Mouse (Mus musculus) embryonic facial prominence, embryonic 11.5 days (tissue): ENCODE measurements around the gene Sh3kbp1. TPM values are rescaled to one million over a fixed set of nuclear protein-coding genes. Genes with fewer than 3 reads are reported as not detected.
"Not testable (repeated sequence)": the region's sequence is repeated elsewhere in the genome, so short reads cannot be mapped to it uniquely, and the experiment has no call there.

Experiments used
- ATAC-seq: fragments of 200-750 bp; cut with Nextera tagmentation; replicated peaks from 2 replicates; pipeline ENCODE4 v1.8.0; 2017; ENCODE audit warnings: low read depth; ENCODE audit not compliant: insufficient number of reproducible peaks, low FRiP score, low TSS enrichment
- DNase-seq: peaks from one replicate; pipeline ENCODE4 v3.0.0-alpha.2; 2015; ENCODE audit warnings: low spot score
- H3K27ac ChIP-seq: fragments of 300-500 bp; sonication (generic); replicated peaks from 2 replicates; pipeline ENCODE4 v1.5.1; 2014; ENCODE audit warnings: mild to moderate bottlenecking, low read depth, low read length, control low read depth
- H3K27me3 ChIP-seq: fragments of 300-500 bp; sonication (generic); 2 replicates; pipeline ENCODE4 v1.6.1; 2014; ENCODE audit warnings: mild to moderate bottlenecking, low read length, moderate library complexity, mixed read lengths; ENCODE audit not compliant: control insufficient read depth, insufficient read depth
- H3K36me3 ChIP-seq: fragments of 300-500 bp; sonication (generic); replicated peaks from 2 replicates; pipeline ENCODE4 v1.6.1; 2014; ENCODE audit warnings: low read depth, mild to moderate bottlenecking, low read length, moderate library complexity, mixed read lengths; ENCODE audit not compliant: control insufficient read depth, insufficient read depth
- H3K4me1 ChIP-seq: fragments of 300-500 bp; sonication (generic); 2 replicates; pipeline ENCODE4 v1.6.1; 2014; ENCODE audit warnings: low read length, mixed read lengths; ENCODE audit not compliant: control insufficient read depth, insufficient read depth
- H3K4me2 ChIP-seq: fragments of 300-500 bp; sonication (generic); 2 replicates; pipeline ENCODE4 v1.6.1; 2014; ENCODE audit warnings: low read depth, mild to moderate bottlenecking, control low read depth, low read length, moderate library complexity
- H3K4me3 ChIP-seq: fragments of 300-500 bp; sonication (generic); 2 replicates; pipeline ENCODE4 v1.5.1; 2014; ENCODE audit warnings: low read depth, low read length, control low read depth
- H3K9ac ChIP-seq: fragments of 300-500 bp; sonication (generic); replicated peaks from 2 replicates; pipeline ENCODE4 v1.6.1; 2014; ENCODE audit warnings: mild to moderate bottlenecking, control low read depth, low read length
- H3K9me3 ChIP-seq: fragments of 300-500 bp; sonication (generic); replicated peaks from 2 replicates; pipeline ENCODE4 v1.6.1; 2016; ENCODE audit warnings: mild to moderate bottlenecking, low read length, inconsistent platforms, mixed read lengths; ENCODE audit not compliant: control insufficient read depth
- WGBS: fragments of 180-500 bp; shearing (Covaris S2); extraction: QIAGEN DNeasy Blood & Tissue Kit; methylation state at CpG from one replicate; pipeline ENCODE4 v1.1.7; 2014; 5-methylcytosine and 5-hydroxymethylcytosine counted together
- polyA plus RNA-seq: library from polyadenylated mRNA; unstranded; fragments of >200 nt; fragmentation: Nextera tagmentation; extraction: Ambion mirVana; gene quantifications from 2 replicates; pipeline ENCODE4 v1.2.1, GENCODE M21; 2014

The Sh3kbp1 gene
- 35.1 and 36.0 TPM in 2 replicates for polyA plus RNA-seq

DNA sequence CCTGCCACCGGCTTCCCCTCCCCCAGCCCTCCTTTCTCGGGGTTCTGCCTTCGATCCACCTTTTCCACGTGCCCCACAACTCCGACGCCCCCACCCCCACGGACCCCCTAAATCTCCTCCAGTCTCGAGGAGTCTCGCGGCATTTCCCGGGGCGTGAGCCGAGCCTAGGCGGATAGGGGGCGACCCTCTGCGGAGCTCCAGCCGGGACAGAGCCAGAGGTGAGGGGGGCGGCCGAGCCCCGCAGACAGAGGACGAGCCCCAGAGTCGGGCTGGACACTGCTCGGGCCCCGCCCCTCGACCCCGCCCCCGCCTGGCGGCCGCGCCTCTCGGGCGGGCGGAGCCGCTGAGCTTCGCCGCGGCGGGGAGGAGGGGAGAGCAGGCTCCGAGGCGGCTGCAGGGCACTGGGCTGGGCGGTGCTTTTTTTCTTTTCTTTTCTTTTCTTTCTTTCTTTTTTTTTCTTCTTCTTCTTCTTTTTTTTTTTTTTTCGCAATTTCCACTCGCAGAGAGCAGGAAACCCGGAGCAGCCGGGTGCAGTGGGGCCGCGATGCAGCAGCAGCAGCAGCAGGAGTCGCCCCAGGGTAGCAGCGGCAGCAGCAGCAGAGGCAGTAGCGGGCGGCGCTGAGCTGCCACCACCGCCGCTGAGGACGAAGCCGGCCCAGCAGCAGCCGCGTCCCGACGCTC, at the start of gene Sh3kbp1:
TSS of gene Sh3kbp1 (plus strand) at position 366 of the 681 bp plus-strand sequence.
- Histone ChIP-seq H3K4me2 (peak within 1 kb of the TSS; percentile 56), H3K4me3 (peak within 1 kb of the TSS; percentile 39), H3K27me3 (no peaks in the 10 kb centered on the region), H3K27ac (no peak within 1 kb of the TSS), H3K9me3 (no peaks in the 10 kb centered on the region), H3K9ac (peak within 1 kb of the TSS; percentile 69), H3K4me1 (no peaks in the 10 kb centered on the region), H3K36me3 (no peaks in the 10 kb centered on the region)
- ATAC-seq = peak; percentile 92
- WGBS = 20% methylated on average over 30 of the region's 60 CpGs
- peak; percentile 75 for DNase-seq

DNA sequence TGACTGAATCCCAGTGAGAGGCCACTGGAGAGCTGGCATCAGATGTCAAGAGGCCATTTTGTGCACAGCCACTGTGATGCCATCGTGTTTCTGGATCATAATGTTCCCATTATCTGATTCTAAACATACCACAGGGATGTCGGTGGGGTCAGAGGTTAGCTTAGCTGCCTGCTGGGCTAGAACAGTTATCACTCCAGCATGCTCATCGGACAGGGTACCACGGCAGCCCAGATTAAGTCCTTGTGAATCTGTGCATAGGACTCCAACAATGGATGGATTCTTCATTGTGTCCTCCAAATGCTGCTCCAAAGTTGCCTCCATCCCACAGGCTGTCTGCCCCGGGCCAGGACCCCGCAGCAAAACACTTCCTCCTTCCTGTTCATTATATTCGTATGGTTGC, 42.3 kb upstream of the Sh3kbp1 start:
- 57% methylated on average over 7 of the region's 7 CpGs for WGBS
- H3K27ac ChIP-seq, H3K4me3 ChIP-seq, H3K4me1 ChIP-seq, H3K4me2 ChIP-seq, ATAC-seq, DNase-seq, H3K36me3 ChIP-seq, H3K9me3 ChIP-seq, H3K9ac ChIP-seq, H3K27me3 ChIP-seq: not testable (repeated sequence)

DNA sequence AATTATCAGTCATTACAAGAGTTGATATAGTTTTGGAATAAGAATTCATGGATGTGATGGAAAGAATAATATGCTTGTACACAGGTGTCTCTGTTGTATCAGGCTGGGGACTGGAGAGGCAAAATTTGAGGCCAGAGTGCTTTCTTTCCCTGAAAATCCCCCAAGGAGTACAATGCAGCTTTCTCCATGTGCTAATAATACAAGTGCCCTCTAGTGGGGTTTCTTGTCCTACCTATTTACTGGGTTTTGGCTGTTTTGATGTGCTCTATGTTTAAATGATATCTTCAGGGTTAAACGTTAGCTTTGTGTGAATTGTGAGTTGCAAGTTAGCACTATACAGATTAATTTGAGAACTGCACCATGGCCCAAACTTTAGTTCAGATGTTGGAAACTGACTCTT, 35.4 kb upstream of the Sh3kbp1 start:
- no peaks in the 10 kb centered on the region for H3K27me3 ChIP-seq
- no peak overlapping the region for H3K4me2 ChIP-seq
- no peaks in the 10 kb centered on the region for H3K4me1 ChIP-seq
- H3K9me3 ChIP-seq = no peaks in the 10 kb centered on the region
- no peak for ATAC-seq
- no peak for DNase-seq
- no peak overlapping the region for H3K4me3 ChIP-seq
- no peaks in the 10 kb centered on the region for H3K36me3 ChIP-seq
- H3K27ac ChIP-seq = no peak overlapping the region
- WGBS = 74% methylated on average over 1 of the region's 1 CpGs
- no peak overlapping the region for H3K9ac ChIP-seq

GRCm38 (mm10) chrX:159597502-159597901, 29.6 kb upstream of the Sh3kbp1 start:
- 73% methylated on average over 1 of the region's 1 CpGs for WGBS
- no peak overlapping the region for H3K4me3 ChIP-seq
- no peak for ATAC-seq

DNA sequence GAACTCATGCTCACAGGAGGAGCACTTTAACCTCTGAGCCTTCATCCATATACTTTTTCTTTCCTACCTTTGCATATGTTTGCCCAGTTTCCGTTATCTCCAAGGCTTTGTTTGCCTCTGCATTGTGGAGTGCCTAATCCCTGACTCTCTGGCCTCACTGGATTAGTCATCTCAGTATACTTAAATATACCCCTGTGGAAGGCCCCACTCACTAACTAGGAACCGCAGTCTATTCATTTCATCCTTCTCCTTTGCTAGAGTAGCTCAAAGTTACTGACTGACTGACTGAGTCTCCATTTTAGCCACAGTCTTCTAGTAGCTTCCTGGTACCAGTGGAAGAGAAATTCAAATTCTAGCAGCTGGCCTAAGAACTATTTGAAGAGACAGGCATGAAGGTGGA, 22.2 kb upstream of the Sh3kbp1 start:
- Histone ChIP-seq H3K36me3 (no peaks in the 10 kb centered on the region), H3K4me3 (no peak overlapping the region), H3K9ac (no peak overlapping the region), H3K4me1 (no peaks in the 10 kb centered on the region), H3K9me3 (no peaks in the 10 kb centered on the region), H3K4me2 (no peak overlapping the region), H3K27me3 (no peaks in the 10 kb centered on the region), H3K27ac (no peak overlapping the region)
- DNase-seq (no peak), ATAC-seq (no peak)
- 75% methylated on average over 2 of the region's 2 CpGs for WGBS

More at GRCm38 (mm10) chrX:159597502-159597901, 29.6 kb upstream of the Sh3kbp1 start:
- Histone ChIP-seq H3K36me3 (no peaks in the 10 kb centered on the region), H3K27ac (no peak overlapping the region), H3K9ac (no peak overlapping the region), H3K9me3 (no peaks in the 10 kb centered on the region), H3K4me2 (no peak overlapping the region), H3K27me3 (no peaks in the 10 kb centered on the region), H3K4me1 (no peaks in the 10 kb centered on the region)
- no peak for DNase-seq

GRCm38 (mm10) chrX:159606936-159607335, 20.1 kb upstream of the Sh3kbp1 start:
- Histone ChIP-seq H3K36me3 (no peaks in the 10 kb centered on the region), H3K9me3 (no peaks in the 10 kb centered on the region), H3K4me3 (no peak overlapping the region), H3K27ac (no peak overlapping the region), H3K27me3 (no peaks in the 10 kb centered on the region), H3K4me2 (no peak overlapping the region), H3K4me1 (no peaks in the 10 kb centered on the region), H3K9ac (no peak overlapping the region)
- ATAC-seq = no peak
- peak; percentile 39 for DNase-seq
- WGBS = 45% methylated on average over 6 of the region's 6 CpGs

DNA sequence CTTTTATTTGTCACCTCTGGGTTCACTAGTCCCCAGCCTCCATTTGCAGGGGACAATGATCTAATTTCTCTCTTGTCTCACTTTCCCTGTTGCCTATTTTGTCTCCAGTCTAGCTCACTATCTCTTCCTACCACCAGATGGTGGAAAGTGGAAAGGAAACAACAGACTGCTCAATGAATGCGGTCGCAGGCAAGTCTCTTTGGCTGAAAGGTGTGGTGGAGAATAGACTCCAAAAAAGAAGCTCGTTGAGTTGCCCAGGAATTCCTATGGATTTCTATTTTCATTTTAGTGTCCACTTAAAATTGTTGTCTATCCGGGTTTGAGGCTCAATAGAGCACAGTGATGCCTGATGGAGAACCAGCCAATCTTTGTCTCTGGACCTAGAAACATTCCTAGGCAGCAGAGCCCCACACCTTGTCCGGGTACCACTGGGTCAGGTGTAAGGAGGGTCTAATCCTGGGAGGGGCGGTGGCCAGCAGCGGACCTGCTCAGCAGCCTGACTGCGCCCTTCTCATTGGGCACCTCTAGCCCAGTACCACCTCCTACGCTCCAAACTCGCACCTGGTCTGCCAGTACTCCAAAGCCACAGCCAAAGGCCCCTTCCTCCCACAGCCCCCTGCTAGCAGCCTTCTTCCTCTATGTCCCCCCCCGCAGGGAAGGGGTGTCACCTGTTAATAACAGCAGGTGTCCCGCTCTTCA, 715 bp upstream of the Sh3kbp1 start:
- Histone ChIP-seq H3K9me3 (no peaks in the 10 kb centered on the region), H3K27me3 (no peaks in the 10 kb centered on the region), H3K27ac (no peak overlapping the region), H3K9ac (0 out of 2 replicates have a peak overlapping the region, but pooled peaks have one; percentile 22), H3K4me1 (no peaks in the 10 kb centered on the region), H3K36me3 (no peaks in the 10 kb centered on the region), H3K4me2 (peak overlapping the region; percentile 56), H3K4me3 (peak overlapping the region; percentile 39)
- 28% methylated on average over 9 of the region's 12 CpGs for WGBS
- ATAC-seq (peak; percentile 49; the same call in 1 of the 2 replicates), DNase-seq (peak; percentile 2)
